Mouse (Mus musculus): ENCODE measurements around the gene Oosp2. TPM values are rescaled to one million over a fixed set of nuclear protein-coding genes. Genes with fewer than 3 reads are reported as not detected.

Oosp2 gene
- total RNA-seq, 2 experiments from 2014 or later = not detected

GRCm38 (mm10) chr19:11611541-11611945 lies 48.8 kb downstream of the Oosp2 start:
- ATAC-seq (replicated peaks; ENCODE audit: low FRiP score, poor library complexity, severe bottlenecking) = no peak

GRCm38 (mm10) chr19:11608172-11608571 lies 52.2 kb downstream of the Oosp2 start:
- ATAC-seq (replicated peaks; ENCODE audit: low FRiP score, poor library complexity, severe bottlenecking) = no peak

GRCm38 (mm10) chr19:11604603-11605002 lies 55.8 kb downstream of the Oosp2 start, which contains the start of gene Ms4a6d:
Gene Ms4a6d (minus strand): TSS chr19:11604849.
- no peak for ATAC-seq (replicated peaks; ENCODE audit: low FRiP score, poor library complexity, severe bottlenecking)

GRCm38 (mm10) chr19:11602026-11602425 lies 58.3 kb downstream of the Oosp2 start:
- ATAC-seq (replicated peaks; ENCODE audit: low FRiP score, poor library complexity, severe bottlenecking) = no peak

- no peak for ATAC-seq (replicated peaks; ENCODE audit: low FRiP score, poor library complexity, severe bottlenecking)
These were observed 59.0 kb downstream of the Oosp2 start for GRCm38 (mm10) chr19:11601349-11601748.

Other genes starting within 250 kb of the Oosp2 start
- gene Ms4a4b, start 217.0 kb downstream of the Oosp2 start, total RNA-seq (2015; ENCODE audit: low replicate concordance) = 6.5 and 8.4 TPM in 2 replicates
- 1.4 and 7.5 TPM in 2 replicates for gene Ms4a4b, start 217.0 kb downstream of the Oosp2 start, total RNA-seq (2017; ENCODE audit: low replicate concordance)
- 39.6 and 40.1 TPM in 2 replicates for gene Ms4a6c, start 191.2 kb downstream of the Oosp2 start, total RNA-seq (2015; ENCODE audit: low replicate concordance)
- 22.8 and 32.6 TPM in 2 replicates for gene Ms4a6c, start 191.2 kb downstream of the Oosp2 start, total RNA-seq (2017; ENCODE audit: low replicate concordance)
- gene Gm8369, start 174.6 kb downstream of the Oosp2 start, total RNA-seq (2015; ENCODE audit: low replicate concordance) = 1.3 and 14.4 TPM in 2 replicates
- gene Gm8369, start 174.6 kb downstream of the Oosp2 start, total RNA-seq (2017; ENCODE audit: low replicate concordance) = not detected in 2 replicates
- gene Ms4a6b, start 144.0 kb downstream of the Oosp2 start, total RNA-seq (2015; ENCODE audit: low replicate concordance) = 16.3 and 30.7 TPM in 2 replicates
- gene Ms4a6b, start 144.0 kb downstream of the Oosp2 start, total RNA-seq (2017; ENCODE audit: low replicate concordance) = 6.0 and 12.7 TPM in 2 replicates
- gene Ms4a4d, start 123.8 kb downstream of the Oosp2 start, total RNA-seq (2015; ENCODE audit: low replicate concordance) = not detected in 2 replicates
- not detected in 2 replicates for gene Ms4a4d, start 123.8 kb downstream of the Oosp2 start, total RNA-seq (2017; ENCODE audit: low replicate concordance)
- 2.5 and 8.4 TPM in 2 replicates for gene Ms4a6d, start 55.7 kb downstream of the Oosp2 start, total RNA-seq (2015; ENCODE audit: low replicate concordance)
- gene Ms4a6d, start 55.7 kb downstream of the Oosp2 start, total RNA-seq (2017; ENCODE audit: low replicate concordance) = 0.60 and 2.4 TPM in 2 replicates
- 19.4 and 26.9 TPM in 2 replicates for gene Ms4a2, start 36.8 kb downstream of the Oosp2 start, total RNA-seq (2015; ENCODE audit: low replicate concordance)
- 17.3 and 30.1 TPM in 2 replicates for gene Ms4a2, start 36.8 kb downstream of the Oosp2 start, total RNA-seq (2017; ENCODE audit: low replicate concordance)
- 204 and 267 TPM in 2 replicates for gene Ms4a3, start 19.7 kb downstream of the Oosp2 start, total RNA-seq (2015; ENCODE audit: low replicate concordance)
- 91.2 and 97.0 TPM in 2 replicates for gene Ms4a3, start 19.7 kb downstream of the Oosp2 start, total RNA-seq (2017; ENCODE audit: low replicate concordance)
- gene Oosp1, start 30.6 kb upstream of the Oosp2 start, total RNA-seq (2015; ENCODE audit: low replicate concordance) = 2.7 TPM in 1 of 2 replicates, not detected in the other
- not detected in 2 replicates for gene Oosp1, start 30.6 kb upstream of the Oosp2 start, total RNA-seq (2017; ENCODE audit: low replicate concordance)
- gene Oosp3, start 36.5 kb upstream of the Oosp2 start, total RNA-seq (2015; ENCODE audit: low replicate concordance) = not detected in 2 replicates
- not detected in 2 replicates for gene Oosp3, start 36.5 kb upstream of the Oosp2 start, total RNA-seq (2017; ENCODE audit: low replicate concordance)
- gene Gif, start 87.0 kb upstream of the Oosp2 start, total RNA-seq (2015; ENCODE audit: low replicate concordance) = not detected in 2 replicates
- gene Gif, start 87.0 kb upstream of the Oosp2 start, total RNA-seq (2017; ENCODE audit: low replicate concordance) = not detected in 2 replicates
- gene Mrpl16, start 109.8 kb upstream of the Oosp2 start, total RNA-seq (2015; ENCODE audit: low replicate concordance) = 14.6 and 29.5 TPM in 2 replicates
- 4.2 and 15.3 TPM in 2 replicates for gene Mrpl16, start 109.8 kb upstream of the Oosp2 start, total RNA-seq (2017; ENCODE audit: low replicate concordance)
- gene Stx3, start 158.8 kb upstream of the Oosp2 start, total RNA-seq (2015; ENCODE audit: low replicate concordance) = 0.19 and 3.6 TPM in 2 replicates
- gene Stx3, start 158.8 kb upstream of the Oosp2 start, total RNA-seq (2017; ENCODE audit: low replicate concordance) = 3.9 and 4.5 TPM in 2 replicates
- not detected in 2 replicates for gene Olfr1417, start 178.7 kb upstream of the Oosp2 start, total RNA-seq (2015; ENCODE audit: low replicate concordance)
- not detected in 2 replicates for gene Olfr1417, start 178.7 kb upstream of the Oosp2 start, total RNA-seq (2017; ENCODE audit: low replicate concordance)
- not detected in 2 replicates for gene Olfr1418, start 200.5 kb upstream of the Oosp2 start, total RNA-seq (2015; ENCODE audit: low replicate concordance)
- gene Olfr1418, start 200.5 kb upstream of the Oosp2 start, total RNA-seq (2017; ENCODE audit: low replicate concordance) = not detected in 2 replicates
- gene Olfr1419, start 214.5 kb upstream of the Oosp2 start, total RNA-seq (2015; ENCODE audit: low replicate concordance) = not detected in 2 replicates
- not detected in 2 replicates for gene Olfr1419, start 214.5 kb upstream of the Oosp2 start, total RNA-seq (2017; ENCODE audit: low replicate concordance)
- gene Olfr1420, start 226.0 kb upstream of the Oosp2 start, total RNA-seq (2015; ENCODE audit: low replicate concordance) = not detected in 2 replicates
- not detected in 2 replicates for gene Olfr1420, start 226.0 kb upstream of the Oosp2 start, total RNA-seq (2017; ENCODE audit: low replicate concordance)